Comparison of ENCODE assay signal across 19 mouse cellular contexts in the genomic region with DNA sequence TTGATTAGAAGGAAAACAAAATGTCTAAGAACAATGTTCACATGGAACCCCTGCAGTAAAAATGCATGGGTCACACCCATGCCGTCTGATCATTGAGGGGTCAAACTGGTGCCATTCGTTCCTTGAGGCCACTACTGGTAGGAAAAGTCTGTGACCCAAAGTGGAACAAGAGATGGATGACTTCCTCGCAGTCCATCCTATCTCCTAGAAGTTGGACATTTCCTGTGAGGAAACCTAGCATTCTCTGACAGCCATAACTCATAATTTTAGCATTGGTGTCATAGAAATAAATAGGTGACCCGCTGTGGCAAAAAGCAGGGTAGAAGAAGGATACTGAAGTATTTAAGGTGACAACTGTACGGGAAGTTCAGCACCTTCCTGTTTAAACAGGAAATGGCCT. TPM values are rescaled to one million over a fixed set of nuclear protein-coding genes. Genes with fewer than 3 reads are reported as not detected.
A peak's percentile ranks its signal among the peaks of the same experiment; 100 is the strongest.
DNase-seq lines count a peak whose midpoint lies in the region; ATAC-seq and TF ChIP-seq lines count a peak whose summit lies in the region.
"Had no signal": no experiment of that assay in that cellular context is flagged by ENCODE, and none has a peak within 500 bp of the region (broad histone marks: within the 10 kb centered on the region; RNA-seq: fewer than 3 reads in every experiment).

No protein-coding gene starts in this region.

- ATAC-seq in intestine, embryonic 14.5 days (replicated peaks; ENCODE audit: low FRiP score, low TSS enrichment, low read depth) = no peak
- ATAC-seq in intestine, postnatal 0 days = no peak
- ATAC-seq: forebrain, embryonic 13.5 days; midbrain, embryonic 15.5 days had no signal

- TF ChIP-seq CTCF in gastrocnemius, adult 2 months (IDR thresholded peaks at IDR 0.05) = no peak
- TF ChIP-seq CTCF in intestine, postnatal 0 days (IDR thresholded peaks at IDR 0.05; ENCODE audit: low read depth) = no peak
- TF ChIP-seq CTCF in thymus, adult 2 months (IDR thresholded peaks at IDR 0.05; ENCODE audit: borderline replicate concordance, control insufficient read depth, extremely low read depth, insufficient read depth, low read length, poor library complexity) = no peak

- H3K36me3 ChIP-seq in intestine, embryonic 14.5 days (ENCODE audit: control insufficient read depth, insufficient read depth, low read length) = no peaks in the 10 kb centered on the region
- no peaks in the 10 kb centered on the region for H3K36me3 ChIP-seq in intestine, postnatal 0 days (ENCODE audit: control insufficient read depth, insufficient read depth)
- no peaks in the 10 kb centered on the region for H3K36me3 ChIP-seq in thymus, adult 2 months (ENCODE audit: control insufficient read depth, insufficient read depth, low read length)
- H3K36me3 ChIP-seq: hindbrain, embryonic 13.5 days; liver, embryonic 13.5 days; midbrain, embryonic 15.5 days; neural tube, embryonic 13.5 days had no signal

- H3K9ac ChIP-seq in intestine, embryonic 14.5 days (ENCODE audit: low read length) = no peak overlapping the region
- H3K9ac ChIP-seq in intestine, postnatal 0 days (ENCODE audit: low read depth, low read length) = no peak overlapping the region; the same call in 1 of the 2 replicates
- H3K9ac ChIP-seq: forebrain, embryonic 13.5 days; hindbrain, embryonic 13.5 days; liver, embryonic 13.5 days; midbrain, embryonic 15.5 days; neural tube, embryonic 13.5 days had no signal

- TF ChIP-seq POLR2A in thymus, adult 2 months (IDR thresholded peaks at IDR 0.05; ENCODE audit: control insufficient read depth, extremely low read depth, insufficient read depth, low read length, poor library complexity) = no peak

- DNase-seq in gastrocnemius, adult 2 months = no peak
- DNase-seq in gastrocnemius, postnatal 10 days = no peak
- no peak for DNase-seq in intestine, embryonic 14.5 days (ENCODE audit: low spot score)
- DNase-seq in thymus, postnatal 4 days = peak; percentile 8
- no peak for DNase-seq in thymus, adult 2 months
- DNase-seq in urinary bladder, postnatal 10 days (ENCODE audit: low spot score) = no peak
- DNase-seq: adrenal gland, postnatal 14 days; cerebellum, adult 9-10 months; layer of hippocampus, adult 9-11 months; liver, embryonic 13.5 days had no signal

- H3K27me3 ChIP-seq in intestine, embryonic 14.5 days (replicated peaks; ENCODE audit: control insufficient read depth, insufficient read depth, low read length) = no peaks in the 10 kb centered on the region
- H3K27me3 ChIP-seq in intestine, postnatal 0 days (replicated peaks; ENCODE audit: control insufficient read depth, insufficient read depth, low read length) = no peaks in the 10 kb centered on the region
- no peaks in the 10 kb centered on the region for H3K27me3 ChIP-seq in thymus, adult 2 months (ENCODE audit: control insufficient read depth, insufficient read depth, low read length)
- H3K27me3 ChIP-seq: forebrain, embryonic 13.5 days; hindbrain, embryonic 13.5 days; liver, embryonic 13.5 days; midbrain, embryonic 15.5 days; neural tube, embryonic 13.5 days had no signal

- peaks cover 16% of the 10 kb centered on the region; the same call in 1 of the 2 replicates for H3K4me1 ChIP-seq in intestine, embryonic 14.5 days (replicated peaks; ENCODE audit: control insufficient read depth, insufficient read depth, low read length)
- H3K4me1 ChIP-seq in intestine, postnatal 0 days (replicated peaks; ENCODE audit: control insufficient read depth, insufficient read depth, low read length) = 0 out of 2 replicates have a peak, but pooled peaks cover 4% of the 10 kb centered on the region
- H3K4me1 ChIP-seq in thymus, adult 2 months (replicated peaks; ENCODE audit: control insufficient read depth, insufficient read depth, low read length) = peaks cover 38% of the 10 kb centered on the region
- H3K4me1 ChIP-seq: forebrain, embryonic 13.5 days had no signal

- WGBS in intestine, embryonic 14.5 days = 61% methylated on average over 5 of the region's 5 CpGs
- WGBS in intestine, postnatal 0 days = 70% methylated on average over 5 of the region's 5 CpGs
- WGBS in thymus, adult 2 months = 58% methylated on average over 5 of the region's 5 CpGs

- intact Hi-C loops in gastrocnemius, adult 2 months (cut with DNase I) = loop anchor here (5.0 kb wide), 1 partner anchor 37 kb away; no protein-coding TSS in a partner anchor

- no peaks in the 10 kb centered on the region for H3K9me3 ChIP-seq in intestine, embryonic 14.5 days (ENCODE audit: control insufficient read depth, low read length)
- H3K9me3 ChIP-seq in intestine, postnatal 0 days (ENCODE audit: control insufficient read depth) = no peaks in the 10 kb centered on the region
- H3K9me3 ChIP-seq: forebrain, embryonic 13.5 days; hindbrain, embryonic 13.5 days; liver, embryonic 13.5 days; midbrain, embryonic 15.5 days; neural tube, embryonic 13.5 days had no signal

- H3K4me2 ChIP-seq in intestine, embryonic 14.5 days (ENCODE audit: low read length) = no peak overlapping the region
- no peak overlapping the region for H3K4me2 ChIP-seq in intestine, postnatal 0 days (replicated peaks; ENCODE audit: low read depth)
- H3K4me2 ChIP-seq: forebrain, embryonic 13.5 days; hindbrain, embryonic 13.5 days; liver, embryonic 13.5 days; midbrain, embryonic 15.5 days; neural tube, embryonic 13.5 days had no signal

- H3K4me3 ChIP-seq in gastrocnemius, adult 2 months = no peak overlapping the region
- H3K4me3 ChIP-seq in intestine, embryonic 14.5 days (ENCODE audit: low read depth, low read length) = no peak overlapping the region
- no peak overlapping the region for H3K4me3 ChIP-seq in intestine, postnatal 0 days (ENCODE audit: low read depth, low read length)
- H3K4me3 ChIP-seq in thymus, adult 2 months (ENCODE audit: control insufficient read depth, insufficient read depth, low read length) = no peak overlapping the region
- H3K4me3 ChIP-seq: forebrain, embryonic 13.5 days; hindbrain, embryonic 13.5 days; left cerebral cortex, adult 2 months; liver, embryonic 13.5 days; midbrain, embryonic 15.5 days; myocyte; neural tube, embryonic 13.5 days had no signal

- peak overlapping the region; percentile 35; the same call in 1 of the 2 replicates for H3K27ac ChIP-seq in gastrocnemius, adult 2 months
- H3K27ac ChIP-seq in intestine, embryonic 14.5 days (ENCODE audit: low read depth) = peak overlapping the region; percentile 16
- no peak overlapping the region; the same call in 1 of the 2 replicates for H3K27ac ChIP-seq in intestine, postnatal 0 days (ENCODE audit: low read depth, low read length)
- H3K27ac ChIP-seq in thymus, adult 2 months (ENCODE audit: control insufficient read depth, insufficient read depth, low read length) = no peak overlapping the region
- H3K27ac ChIP-seq: forebrain, embryonic 13.5 days; hindbrain, embryonic 13.5 days; left cerebral cortex, adult 2 months; liver, embryonic 13.5 days; macrophage; midbrain, embryonic 15.5 days; neural tube, embryonic 13.5 days had no signal

RNA-seq across cellular contexts. Expression of gene Tshz2, which starts 41.4 kb away (rescaled TPM):
- total RNA-seq in gastrocnemius, adult 2 months (2021) = 10 to 100 TPM; 10.3 to 14.8 TPM
- total RNA-seq in gastrocnemius, postnatal 10 days (2021) = 10 to 100 TPM; 22.4 to 24.8 TPM
- polyA plus RNA-seq in intestine, embryonic 14.5 days (2014; fragmentation: Nextera tagmentation; extraction: Ambion mirVana) = 20.3 and 23.6 TPM in 2 replicates
- polyA plus RNA-seq in intestine, postnatal 0 days (2015; fragmentation: Nextera tagmentation; extraction: Ambion mirVana) = 6.3 and 6.6 TPM in 2 replicates
- polyA plus RNA-seq in thymus, adult 2 months (2012; rRNA removed) = 2.3 and 2.5 TPM in 2 replicates
- total RNA-seq: granulocyte monocyte progenitor cell, adult 5-6 weeks had no signal
- polyA plus RNA-seq: macrophage, myocyte had no signal

Comparison
In these comparisons a context has a peak if more than half of its experiments do, and no peak if none do; other contexts are left out.
1. H3K27ac ChIP-seq: peak in gastrocnemius, adult 2 months (single experiment) and intestine, embryonic 14.5 days (single experiment); none in intestine, postnatal 0 days (single experiment) and thymus, adult 2 months (single experiment).